10 mouse cellular contexts compared by ENCODE assay signal in the genomic region with DNA sequence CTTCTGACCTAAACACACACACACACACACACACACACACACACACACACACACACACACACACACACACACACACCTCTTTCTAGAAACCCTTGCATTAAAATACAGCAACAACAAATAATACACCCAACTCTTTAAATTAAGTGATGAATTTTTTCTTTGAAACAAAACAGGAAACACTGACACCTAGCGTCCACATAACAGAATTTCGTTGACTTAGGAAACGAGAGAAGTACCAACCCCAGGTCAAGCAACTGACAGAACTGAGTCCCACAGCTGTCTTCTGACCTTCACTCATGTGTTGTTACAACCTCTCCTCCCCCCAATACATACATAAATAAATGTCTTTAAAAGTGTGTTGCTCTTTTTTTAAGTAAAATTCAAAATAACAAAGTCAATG. TPM values are rescaled to one million over a fixed set of nuclear protein-coding genes. Genes with fewer than 3 reads are reported as not detected.
DNase-seq lines count a peak whose midpoint lies in the region; ATAC-seq and TF ChIP-seq lines count a peak whose summit lies in the region.
"Had no signal": no experiment of that assay in that cellular context is flagged by ENCODE, and none has a peak within 500 bp of the region (broad histone marks: within the 10 kb centered on the region; RNA-seq: fewer than 3 reads in every experiment).

No protein-coding gene starts in this region.

- no peak overlapping the region for H3K4me2 ChIP-seq in embryonic facial prominence, embryonic 11.5 days (ENCODE audit: low read depth, low read length)
- H3K4me2 ChIP-seq in lung, embryonic 14.5 days = no peak overlapping the region
- H3K4me2 ChIP-seq: heart, embryonic 15.5 days had no signal

- no peak overlapping the region for H3K9ac ChIP-seq in embryonic facial prominence, embryonic 11.5 days (replicated peaks; ENCODE audit: low read length)
- no peak overlapping the region for H3K9ac ChIP-seq in lung, embryonic 14.5 days
- H3K9ac ChIP-seq: heart, embryonic 15.5 days had no signal

- no peaks in the 10 kb centered on the region for H3K27me3 ChIP-seq in embryonic facial prominence, embryonic 11.5 days (ENCODE audit: control insufficient read depth, insufficient read depth, low read length)
- no peaks in the 10 kb centered on the region for H3K27me3 ChIP-seq in embryonic facial prominence, embryonic 10.5 days (replicated peaks; ENCODE audit: low read depth, poor library complexity, severe bottlenecking)
- no peaks in the 10 kb centered on the region for H3K27me3 ChIP-seq in lung, embryonic 14.5 days (ENCODE audit: insufficient read depth, low read length)
- H3K27me3 ChIP-seq: heart, embryonic 15.5 days had no signal

- ATAC-seq in embryonic facial prominence, embryonic 11.5 days (replicated peaks; ENCODE audit: insufficient number of reproducible peaks, low FRiP score, low TSS enrichment, low read depth) = no peak
- no peak for ATAC-seq in lung, embryonic 14.5 days (ENCODE audit: insufficient read depth)

- TF ChIP-seq POLR2A in lung, adult 2 months (IDR thresholded peaks at IDR 0.05; ENCODE audit: borderline replicate concordance, extremely low read depth, low read depth, low read length) = no peak

- WGBS in embryonic facial prominence, embryonic 11.5 days = 2% methylated on average over 3 of the region's 3 CpGs
- 4% methylated on average over 3 of the region's 3 CpGs for WGBS in embryonic facial prominence, embryonic 10.5 days
- WGBS in lung, embryonic 14.5 days = under 1% methylated on average over 3 of the region's 3 CpGs
- 2% methylated on average over 3 of the region's 3 CpGs for WGBS in lung, adult 2 months

- no peak overlapping the region for H3K4me3 ChIP-seq in embryonic facial prominence, embryonic 11.5 days (ENCODE audit: low read depth, low read length)
- no peak overlapping the region for H3K4me3 ChIP-seq in embryonic facial prominence, embryonic 10.5 days
- no peak overlapping the region for H3K4me3 ChIP-seq in lung, embryonic 14.5 days (ENCODE audit: low read depth, low read length)
- no peak overlapping the region for H3K4me3 ChIP-seq in lung, adult 2 months (replicated peaks; ENCODE audit: extremely low read depth, low read depth, low read length)
- H3K4me3 ChIP-seq: heart, embryonic 15.5 days had no signal

- H3K9me3 ChIP-seq in embryonic facial prominence, embryonic 11.5 days (replicated peaks; ENCODE audit: control insufficient read depth, low read length) = no peaks in the 10 kb centered on the region
- H3K9me3 ChIP-seq in embryonic facial prominence, embryonic 10.5 days = no peaks in the 10 kb centered on the region
- no peaks in the 10 kb centered on the region for H3K9me3 ChIP-seq in lung, embryonic 14.5 days (ENCODE audit: low read depth, low read length)
- H3K9me3 ChIP-seq: heart, embryonic 15.5 days had no signal

- no peaks in the 10 kb centered on the region for H3K36me3 ChIP-seq in embryonic facial prominence, embryonic 11.5 days (replicated peaks; ENCODE audit: control insufficient read depth, insufficient read depth, low read depth, low read length)
- peaks cover 13% of the 10 kb centered on the region for H3K36me3 ChIP-seq in embryonic facial prominence, embryonic 10.5 days (replicated peaks)
- H3K36me3 ChIP-seq in lung, embryonic 14.5 days (ENCODE audit: insufficient read depth) = 0 out of 2 replicates have a peak, but pooled peaks cover 23% of the 10 kb centered on the region

- H3K4me1 ChIP-seq in embryonic facial prominence, embryonic 11.5 days (ENCODE audit: control insufficient read depth, insufficient read depth, low read length) = no peaks in the 10 kb centered on the region
- no peaks in the 10 kb centered on the region for H3K4me1 ChIP-seq in embryonic facial prominence, embryonic 10.5 days
- no peaks in the 10 kb centered on the region for H3K4me1 ChIP-seq in lung, embryonic 14.5 days (ENCODE audit: insufficient read depth)
- H3K4me1 ChIP-seq in lung, adult 2 months (ENCODE audit: control insufficient read depth, insufficient read depth, low read length) = peaks cover 2% of the 10 kb centered on the region; the same call in 1 of the 2 replicates
- H3K4me1 ChIP-seq: heart, embryonic 15.5 days had no signal

- peak; percentile 71 for DNase-seq in embryonic facial prominence, embryonic 11.5 days (ENCODE audit: low spot score)
- DNase-seq in embryonic facial prominence, embryonic 10.5 days (ENCODE audit: low spot score) = no peak
- DNase-seq in lung, embryonic 14.5 days = peak; percentile 81
- no peak for DNase-seq in lung, adult 2 months
- DNase-seq in c-Kit-positive CD71-negative TER-119-negative erythroid progenitor cells, embryonic 14.5 days (ENCODE audit: low read depth) = peak; percentile 28
- peak; percentile 22 for DNase-seq in retina, adult 2 months (ENCODE audit: low read depth, low spot score)
- no peak for DNase-seq in spleen, adult 12 weeks (ENCODE audit: low spot score)
- DNase-seq in kidney, adult 18-20 months = no peak

- no peak overlapping the region for H3K27ac ChIP-seq in embryonic facial prominence, embryonic 11.5 days (replicated peaks; ENCODE audit: low read depth, low read length)
- no peak overlapping the region for H3K27ac ChIP-seq in embryonic facial prominence, embryonic 10.5 days (replicated peaks)
- no peak overlapping the region for H3K27ac ChIP-seq in lung, embryonic 14.5 days (ENCODE audit: low read depth)
- H3K27ac ChIP-seq: heart, embryonic 15.5 days; macrophage had no signal

- peak; percentile 63 for TF ChIP-seq CTCF in lung, embryonic 14.5 days (IDR thresholded peaks at IDR 0.05; ENCODE audit: low read depth)
- TF ChIP-seq CTCF in lung, adult 2 months (IDR thresholded peaks at IDR 0.05; ENCODE audit: insufficient read depth, low read length) = no peak

RNA-seq across cellular contexts. Expression of a gene that starts 28.8 kb away (rescaled TPM):
- polyA plus RNA-seq in embryonic facial prominence, embryonic 11.5 days (2014; fragmentation: Nextera tagmentation; extraction: Ambion mirVana) = 26.2 and 35.1 TPM in 2 replicates
- 23.9 and 24.6 TPM in 2 replicates for polyA plus RNA-seq in embryonic facial prominence, embryonic 10.5 days (2016; fragmentation: Nextera tagmentation; extraction: Ambion mirVana)
- polyA plus RNA-seq in lung, embryonic 14.5 days (2014; fragmentation: Nextera tagmentation; extraction: Ambion mirVana) = 29.8 and 32.1 TPM in 2 replicates
- 4.7 and 7.2 TPM in 2 replicates for polyA plus RNA-seq in lung, adult 2 months (2012; rRNA removed)

RNA-seq across cellular contexts. Expression of a gene that starts 33.8 kb away (rescaled TPM):
- polyA plus RNA-seq in embryonic facial prominence, embryonic 11.5 days (2014; fragmentation: Nextera tagmentation; extraction: Ambion mirVana) = 19.0 and 19.6 TPM in 2 replicates
- polyA plus RNA-seq in embryonic facial prominence, embryonic 10.5 days (2016; fragmentation: Nextera tagmentation; extraction: Ambion mirVana) = 26.4 and 29.4 TPM in 2 replicates
- 22.3 and 25.0 TPM in 2 replicates for polyA plus RNA-seq in lung, embryonic 14.5 days (2014; fragmentation: Nextera tagmentation; extraction: Ambion mirVana)
- 18.4 and 20.9 TPM in 2 replicates for polyA plus RNA-seq in lung, adult 2 months (2012; rRNA removed)

RNA-seq across cellular contexts. Expression of a gene that starts 50.1 kb away (rescaled TPM):
- 0.22 and 0.47 TPM in 2 replicates for polyA plus RNA-seq in embryonic facial prominence, embryonic 11.5 days (2014; fragmentation: Nextera tagmentation; extraction: Ambion mirVana)
- polyA plus RNA-seq in embryonic facial prominence, embryonic 10.5 days (2016; fragmentation: Nextera tagmentation; extraction: Ambion mirVana) = 0.39 and 0.65 TPM in 2 replicates
- polyA plus RNA-seq in lung, embryonic 14.5 days (2014; fragmentation: Nextera tagmentation; extraction: Ambion mirVana) = 1.1 and 1.2 TPM in 2 replicates
- 3.4 and 5.2 TPM in 2 replicates for polyA plus RNA-seq in lung, adult 2 months (2012; rRNA removed)

Comparison
In these comparisons a context has a peak if more than half of its experiments do, and no peak if none do; other contexts are left out.
1. DNase-seq: peak in embryonic facial prominence, embryonic 11.5 days (single experiment), lung, embryonic 14.5 days (single experiment), c-Kit-positive CD71-negative TER-119-negative erythroid progenitor cells, embryonic 14.5 days (single experiment) and retina, adult 2 months (single experiment); none in embryonic facial prominence, embryonic 10.5 days (single experiment), lung, adult 2 months (single experiment), spleen, adult 12 weeks (single experiment) and kidney, adult 18-20 months (single experiment).